Mouse (Mus musculus) cerebellum, adult 18-20 months (tissue): Measurements from ENCODE around the gene Cdc42ep3.

ENCODE experiments used
- DNase-seq, 2 experiments: peaks; one replicate each; pipeline ENCODE4 v3.0.0; 2021

The Cdc42ep3 gene

DNA sequence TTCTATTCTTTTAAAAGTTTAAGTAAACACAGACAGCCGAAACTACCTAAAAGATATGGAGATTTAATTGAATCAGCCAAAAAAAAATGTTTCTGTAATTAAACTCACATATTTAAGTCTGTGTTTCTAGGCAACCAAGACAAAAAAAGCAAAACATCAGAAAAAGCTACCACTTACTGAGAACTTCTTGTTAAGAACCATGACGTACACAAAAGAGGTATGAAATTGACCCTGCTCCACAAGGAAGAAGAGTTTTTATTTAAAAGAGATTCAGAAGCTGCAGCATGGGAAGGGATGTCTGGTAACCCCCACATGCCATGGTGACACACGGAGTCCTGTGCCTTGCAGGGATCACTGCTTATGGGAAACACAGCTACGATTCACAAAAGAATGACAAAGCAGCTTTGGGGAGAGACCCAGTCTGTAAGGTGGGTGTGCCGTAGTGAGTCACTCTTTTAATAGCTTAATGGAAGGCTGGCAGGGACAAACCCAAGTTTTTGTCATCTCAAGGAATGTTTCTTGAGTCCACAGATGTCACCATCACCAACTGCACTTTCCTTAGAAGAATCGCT, 69.8 kb downstream of the Cdc42ep3 start:
- DNase-seq = no peak
